Mouse (Mus musculus): ENCODE measurements around the gene Rbm34.

DNA sequence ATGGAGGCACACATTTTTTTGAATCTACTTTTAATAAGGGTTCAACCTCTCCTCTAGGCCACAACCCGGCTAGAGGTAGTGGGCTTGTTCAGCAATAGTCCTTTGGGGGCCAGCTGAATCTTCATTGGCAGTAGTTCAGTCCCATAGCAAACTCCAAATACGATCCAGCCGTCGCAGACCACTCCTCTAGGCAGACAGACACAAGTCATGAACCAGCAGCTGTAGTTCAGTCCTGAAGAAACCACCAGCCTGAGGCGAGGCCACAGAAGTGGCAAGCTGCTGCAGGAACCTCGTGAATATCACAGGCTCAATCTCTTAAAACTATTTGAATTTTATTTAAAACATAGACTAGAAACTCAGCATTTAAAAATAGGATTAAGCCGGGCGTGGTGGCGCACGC, 7.2 kb upstream of the Rbm34 start:
- TF ChIP-seq POLR2A (IDR thresholded peaks at IDR 0.05; ENCODE audit: insufficient read depth, low read depth, low read length) (no peak), CTCF (IDR thresholded peaks at IDR 0.05) (no peak), EP300 (IDR thresholded peaks at IDR 0.05; ENCODE audit: insufficient read depth, low read depth, low read length) (no peak)
